Mouse (Mus musculus): Measurements from ENCODE around the gene Prlh.

GRCm38 (mm10) chr1:90999911-91000601 is 47.1 kb downstream of the Prlh start:
- TF ChIP-seq CTCF (IDR thresholded peaks at IDR 0.05) (no peak), POLR2A (IDR thresholded peaks at IDR 0.05; ENCODE audit: insufficient read depth, low read depth, low read length) (no peak; the same call in 1 of the 2 replicates)
